Mouse (Mus musculus) liver, embryonic 13.5 days (tissue): ENCODE data around the gene Pagr1b. TPM values are rescaled to one million over a fixed set of nuclear protein-coding genes. Genes with fewer than 3 reads are reported as not detected.

Experiments
- ATAC-seq: fragments of 200-750 bp; cut with Nextera tagmentation; 2 replicates; pipeline ENCODE4 v1.8.0; 2017; ENCODE audit warnings: low read depth, mild to moderate bottlenecking, moderate number of reproducible peaks, moderate library complexity
- DNase-seq: peaks from one replicate; pipeline ENCODE4 v3.0.0; 2022
- H3K27ac ChIP-seq: fragments of 300-500 bp; sonication (generic); 2 replicates; pipeline ENCODE4 v1.5.1; 2015; ENCODE audit warnings: moderate library complexity, mild to moderate bottlenecking, inconsistent platforms
- H3K27me3 ChIP-seq: fragments of 300-500 bp; sonication (generic); 2 replicates; pipeline ENCODE4 v1.6.1; 2015; ENCODE audit warnings: mild to moderate bottlenecking, inconsistent platforms
- H3K36me3 ChIP-seq: fragments of 300-500 bp; sonication (generic); 2 replicates; pipeline ENCODE4 v1.6.1; 2015; ENCODE audit warnings: mild to moderate bottlenecking, inconsistent platforms
- H3K4me1 ChIP-seq: fragments of 300-500 bp; sonication (generic); replicated peaks from 2 replicates; pipeline ENCODE4 v1.6.1; 2015; ENCODE audit warnings: inconsistent platforms
- H3K4me2 ChIP-seq: fragments of 300-500 bp; sonication (generic); 2 replicates; pipeline ENCODE4 v1.6.1; 2015; ENCODE audit warnings: inconsistent platforms, mild to moderate bottlenecking, moderate library complexity
- H3K4me3 ChIP-seq: fragments of 300-500 bp; sonication (generic); replicated peaks from 2 replicates; pipeline ENCODE4 v1.5.1; 2015; ENCODE audit warnings: mild to moderate bottlenecking, inconsistent platforms
- H3K9ac ChIP-seq: fragments of 300-500 bp; sonication (generic); 2 replicates; pipeline ENCODE4 v1.6.1; 2015; ENCODE audit warnings: mild to moderate bottlenecking, inconsistent platforms
- H3K9me3 ChIP-seq: fragments of 300-500 bp; sonication (generic); replicated peaks from 2 replicates; pipeline ENCODE4 v1.6.1; 2016; ENCODE audit warnings: inconsistent platforms
- WGBS: fragments of 180-500 bp; shearing (Covaris S2); methylation state at CpG from one replicate; pipeline ENCODE4 v1.1.7; 2015; ENCODE audit not compliant: insufficient replicate concordance; 5-methylcytosine and 5-hydroxymethylcytosine counted together
- polyA plus RNA-seq: library from polyadenylated mRNA; unstranded; fragments of >200 nt; fragmentation: Nextera tagmentation; extraction: Ambion mirVana; gene quantifications from 2 replicates; pipeline ENCODE4 v1.2.1, GENCODE M21; 2015

The Pagr1b gene
- polyA plus RNA-seq, 1 experiment from 2014 or later, result 0.27 TPM

DNA sequence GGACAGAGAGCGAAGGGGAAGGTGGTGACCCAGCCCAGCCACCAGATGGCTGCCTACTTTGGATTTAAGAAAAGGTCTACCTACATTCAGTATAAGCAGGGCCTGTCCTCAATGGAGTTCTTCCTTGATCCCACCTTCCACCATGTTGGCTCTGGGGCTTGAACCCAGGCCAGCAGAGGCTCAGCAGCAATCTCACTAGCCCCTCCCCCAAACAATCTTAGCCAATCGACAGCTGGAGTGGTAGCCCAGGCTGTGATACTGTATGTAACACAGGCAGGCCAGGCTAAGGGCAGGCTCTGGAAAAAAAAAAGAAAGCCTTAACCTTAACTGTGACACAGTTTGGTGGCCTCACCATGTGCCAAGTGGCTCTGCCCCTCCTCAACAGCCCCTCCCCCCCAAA lies 4.6 kb downstream of the Pagr1b start:
- H3K36me3 ChIP-seq, result peaks cover 24% of the 10 kb centered on the region
- H3K27me3 ChIP-seq, result no peaks in the 10 kb centered on the region
- no peak overlapping the region for H3K4me2 ChIP-seq
- no peaks in the 10 kb centered on the region for H3K9me3 ChIP-seq
- DNase-seq, result no peak
- no peak for ATAC-seq
- H3K4me3 ChIP-seq, result no peak overlapping the region
- H3K27ac ChIP-seq, result peak overlapping the region; percentile 38
- WGBS, result 72% methylated on average over 2 of the region's 2 CpGs
- H3K4me1 ChIP-seq, result peaks cover 88% of the 10 kb centered on the region
- 0 out of 2 replicates have a peak overlapping the region, but pooled peaks have one; percentile 5 for H3K9ac ChIP-seq

DNA sequence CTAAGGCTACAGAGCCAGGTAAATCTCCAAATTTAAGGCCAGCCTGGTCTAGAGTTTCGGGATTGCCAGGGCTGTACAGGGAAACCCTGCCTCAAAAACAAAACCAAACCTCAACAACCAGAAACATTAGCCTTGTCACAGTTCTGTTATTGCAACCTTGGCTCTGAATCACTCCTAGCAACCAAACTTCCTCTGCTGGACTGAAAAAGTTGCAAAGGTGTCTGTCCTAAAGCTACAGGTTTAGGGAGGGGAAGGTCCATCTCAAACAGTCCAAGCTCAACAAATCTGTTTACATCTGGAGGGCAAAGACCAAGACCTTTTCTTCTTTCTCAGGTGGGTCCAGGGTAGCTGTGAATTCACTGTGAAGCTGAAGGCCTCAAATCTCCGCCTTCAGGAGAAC lies 5.2 kb downstream of the Pagr1b start:
- Histone ChIP-seq H3K36me3 (peaks cover 24% of the 10 kb centered on the region), H3K27me3 (no peaks in the 10 kb centered on the region), H3K9ac (no peak overlapping the region), H3K9me3 (no peaks in the 10 kb centered on the region), H3K4me1 (peaks cover 86% of the 10 kb centered on the region), H3K4me2 (no peak overlapping the region), H3K4me3 (no peak overlapping the region), H3K27ac (peak overlapping the region; percentile 9; the same call in 1 of the 2 replicates)
- DNase-seq, result no peak
- WGBS, result 88% methylated on average over 2 of the region's 2 CpGs
- no peak for ATAC-seq

DNA sequence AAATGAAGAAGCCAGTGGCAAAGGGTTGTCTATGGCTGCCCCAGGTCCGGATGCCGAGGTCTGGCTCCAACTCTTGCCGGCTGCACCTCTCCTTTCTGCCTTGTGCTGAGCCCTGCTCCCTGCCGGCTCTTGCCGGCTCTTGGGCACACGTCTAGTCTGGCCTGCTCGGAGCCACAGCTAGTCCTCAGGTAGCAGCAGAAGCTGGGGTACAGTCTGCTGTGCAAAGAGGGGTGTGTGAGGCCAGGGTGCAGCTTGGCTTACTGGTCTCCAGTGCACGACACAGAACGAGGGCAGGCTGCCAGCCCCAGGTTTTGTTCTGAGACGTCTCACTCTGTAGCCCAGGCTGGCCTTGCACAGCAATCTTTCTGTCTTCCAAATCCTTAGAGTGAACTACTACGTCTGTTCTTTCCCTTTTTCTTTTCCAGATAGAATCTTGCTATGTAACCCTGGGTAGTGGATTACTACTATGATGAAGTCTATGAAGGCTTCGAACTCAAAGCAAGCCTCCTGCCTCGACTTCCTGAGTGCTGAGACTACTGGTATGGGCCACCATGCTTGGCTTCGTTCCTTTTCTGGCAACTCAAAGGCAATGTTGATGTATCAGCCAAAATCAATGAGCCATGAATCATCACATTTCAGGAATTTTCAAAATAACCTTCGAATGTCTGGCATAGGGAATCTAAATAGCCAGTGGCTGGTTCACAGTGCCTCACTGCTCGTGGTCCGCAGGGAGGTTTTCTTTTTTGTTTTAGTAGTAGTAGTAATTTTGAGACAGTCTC lies 6.8 kb downstream of the Pagr1b start:
- Histone ChIP-seq H3K4me3 (no peak overlapping the region), H3K27me3 (no peaks in the 10 kb centered on the region), H3K27ac (peak overlapping the region; percentile 93), H3K36me3 (peaks cover 12% of the 10 kb centered on the region), H3K9ac (peak overlapping the region; percentile 64), H3K9me3 (no peaks in the 10 kb centered on the region), H3K4me1 (peaks cover 75% of the 10 kb centered on the region), H3K4me2 (peak overlapping the region; percentile 56; the same call in 1 of the 2 replicates)
- DNase-seq (no peak), ATAC-seq (no peak)
- 79% methylated on average over 17 of the region's 17 CpGs for WGBS

DNA sequence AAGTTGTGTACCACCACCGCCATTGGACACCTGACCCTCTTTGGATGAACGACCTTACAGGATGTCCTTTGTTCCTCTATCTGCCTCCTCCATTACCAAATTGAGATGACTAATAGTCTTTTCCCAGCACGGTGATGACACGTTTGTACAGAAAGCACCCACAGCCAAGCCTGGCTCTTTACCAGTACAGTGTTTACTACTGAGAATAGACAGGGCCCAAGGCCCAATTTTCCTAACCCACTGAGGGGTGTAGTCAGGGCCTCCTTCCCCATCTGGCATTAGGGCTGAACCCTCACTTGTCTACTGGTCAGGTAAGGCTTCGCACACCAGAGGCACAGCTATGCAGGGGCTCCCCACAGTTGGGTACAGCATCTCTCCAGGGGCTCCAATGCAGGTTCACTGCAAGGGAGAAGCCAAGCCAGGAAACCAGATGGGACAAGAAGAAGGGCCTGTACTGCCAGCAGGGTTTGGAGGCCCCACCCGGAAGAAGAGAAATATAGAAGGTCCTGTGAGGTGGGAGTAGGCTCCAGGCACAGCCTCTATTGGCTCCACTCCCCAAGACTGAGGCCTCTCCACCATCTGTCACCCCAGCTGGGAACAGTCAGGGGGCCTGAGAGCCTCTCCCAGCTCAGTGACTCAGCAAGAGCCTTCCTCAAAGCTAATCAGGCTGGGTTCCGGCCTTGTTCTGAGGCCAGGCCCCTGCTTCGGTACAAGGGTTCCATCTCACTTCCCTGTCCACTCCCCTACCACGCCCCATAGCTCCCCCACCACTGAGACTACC lies 7.9 kb downstream of the Pagr1b start:
- Histone ChIP-seq H3K36me3 (peaks cover 10% of the 10 kb centered on the region), H3K4me3 (peak overlapping the region; percentile 12; the same call in 1 of the 2 replicates), H3K9ac (peak overlapping the region; percentile 64), H3K9me3 (no peaks in the 10 kb centered on the region), H3K4me2 (peak overlapping the region; percentile 56), H3K27ac (peak overlapping the region; percentile 93), H3K4me1 (peaks cover 65% of the 10 kb centered on the region), H3K27me3 (no peaks in the 10 kb centered on the region)
- WGBS, result 32% methylated on average over 9 of the region's 9 CpGs
- DNase-seq (peak; percentile 79), ATAC-seq (peak; percentile 96)

DNA sequence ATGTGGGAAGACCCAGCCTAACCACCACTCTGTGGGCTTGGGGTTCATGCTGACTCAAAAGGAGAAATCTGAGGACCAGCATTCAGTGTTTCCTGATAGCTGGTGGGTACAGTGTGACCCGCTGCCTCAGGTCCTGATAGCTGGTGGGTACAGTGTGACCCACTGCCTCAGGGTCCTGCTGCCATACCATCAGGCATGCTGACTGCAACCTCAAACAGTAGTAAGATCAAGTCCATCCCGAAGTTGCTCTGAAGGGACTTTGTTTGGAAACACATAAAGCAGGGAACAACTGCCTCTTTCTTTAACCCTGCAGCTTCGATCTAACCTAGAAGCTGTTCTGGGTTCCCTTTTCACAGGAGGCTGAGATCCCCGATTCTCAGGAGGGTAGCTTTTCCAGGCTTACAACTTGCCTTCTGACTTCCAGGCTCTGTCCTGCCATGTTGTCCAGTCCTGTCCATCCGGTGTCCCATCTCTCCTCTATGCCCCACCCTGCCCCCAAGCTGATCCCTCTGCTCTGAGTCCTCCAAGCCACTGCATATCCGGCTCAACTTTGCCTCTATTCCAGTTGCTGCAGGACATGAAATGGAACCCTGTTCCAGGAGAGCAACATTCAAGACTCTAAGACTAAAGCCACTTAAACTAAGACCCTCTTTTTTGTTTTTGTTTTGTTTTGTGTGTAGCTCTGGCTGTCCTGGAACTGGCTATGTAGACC lies 8.8 kb downstream of the Pagr1b start:
- 79% methylated on average over 6 of the region's 6 CpGs for WGBS
- DNase-seq (no peak), ATAC-seq (no peak)
- Histone ChIP-seq H3K36me3 (0 out of 2 replicates have a peak, but pooled peaks cover under 1% of the 10 kb centered on the region), H3K4me2 (no peak overlapping the region), H3K9me3 (no peaks in the 10 kb centered on the region), H3K4me1 (peaks cover 56% of the 10 kb centered on the region), H3K9ac (no peak overlapping the region), H3K27me3 (no peaks in the 10 kb centered on the region), H3K27ac (peak overlapping the region; percentile 93), H3K4me3 (no peak overlapping the region)

DNA sequence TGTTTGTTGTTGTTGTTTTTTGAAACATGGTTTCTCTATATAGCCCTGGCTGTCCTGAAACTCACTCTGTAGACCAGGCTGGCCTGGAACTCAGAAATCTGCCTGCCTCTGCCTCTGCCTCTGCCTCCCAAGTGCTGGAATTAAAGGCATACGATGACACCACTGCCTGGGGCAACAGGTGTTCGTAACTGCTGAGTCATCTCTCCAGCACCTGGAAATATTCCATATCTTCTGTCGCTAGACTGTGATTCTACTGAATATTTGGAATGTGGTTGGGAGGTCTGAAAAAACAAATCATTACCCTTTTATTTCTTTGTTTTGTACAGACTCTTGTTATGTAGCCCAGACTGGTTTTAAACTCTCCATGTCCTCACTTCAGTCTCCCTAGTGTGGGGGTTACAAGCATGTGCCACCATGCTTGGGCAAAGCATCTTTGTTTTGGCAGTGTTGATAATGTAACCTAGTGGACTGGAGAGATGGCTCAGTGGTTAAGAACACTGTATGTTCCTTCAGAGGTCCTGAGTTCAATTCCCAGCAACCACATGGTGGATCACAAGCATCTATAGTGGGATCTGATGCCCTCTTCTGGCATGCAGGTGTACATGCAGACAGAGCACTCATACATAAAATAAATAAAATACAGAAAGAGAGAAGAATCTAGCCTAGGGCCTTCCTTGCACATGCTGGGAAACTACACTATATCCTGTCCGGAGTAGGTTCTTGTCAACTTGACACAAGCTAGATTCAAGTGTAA lies 12.0 kb downstream of the Pagr1b start:
- H3K4me2 ChIP-seq, result no peak overlapping the region
- 72% methylated on average over 4 of the region's 4 CpGs for WGBS
- no peaks in the 10 kb centered on the region for H3K9me3 ChIP-seq
- H3K36me3 ChIP-seq, result no peaks in the 10 kb centered on the region
- H3K27me3 ChIP-seq, result no peaks in the 10 kb centered on the region
- H3K27ac ChIP-seq, result no peak overlapping the region
- H3K4me1 ChIP-seq, result peaks cover 28% of the 10 kb centered on the region
- no peak for DNase-seq
- H3K4me3 ChIP-seq, result no peak overlapping the region
- H3K9ac ChIP-seq, result no peak overlapping the region
- ATAC-seq, result no peak

DNA sequence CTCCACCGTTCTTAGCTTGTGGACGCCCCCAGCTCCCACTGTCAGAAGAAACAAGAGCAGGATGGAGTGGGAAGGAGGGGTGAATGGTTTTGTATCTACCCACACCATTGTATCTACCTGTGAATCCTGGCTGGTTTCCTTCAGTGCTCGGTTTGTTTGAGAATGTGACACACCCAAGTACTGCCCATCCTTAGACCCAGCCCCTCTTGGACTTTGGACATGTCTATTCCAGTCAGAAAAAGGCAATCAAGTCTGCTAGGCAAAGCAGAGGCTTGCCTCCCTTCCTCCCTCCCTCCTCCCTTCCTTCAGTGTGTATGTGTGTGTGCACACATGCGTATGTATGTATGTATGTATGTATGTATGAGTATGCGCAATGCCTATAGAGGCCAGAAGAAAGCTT lies 12.7 kb downstream of the Pagr1b start:
- no peak for ATAC-seq
- Histone ChIP-seq H3K27ac (no peak overlapping the region), H3K9ac (no peak overlapping the region), H3K4me2 (no peak overlapping the region), H3K4me1 (peaks cover 21% of the 10 kb centered on the region), H3K4me3 (no peak overlapping the region), H3K36me3 (no peaks in the 10 kb centered on the region), H3K27me3 (no peaks in the 10 kb centered on the region), H3K9me3 (no peaks in the 10 kb centered on the region)
- DNase-seq, result no peak
- 80% methylated on average over 5 of the region's 5 CpGs for WGBS

DNA sequence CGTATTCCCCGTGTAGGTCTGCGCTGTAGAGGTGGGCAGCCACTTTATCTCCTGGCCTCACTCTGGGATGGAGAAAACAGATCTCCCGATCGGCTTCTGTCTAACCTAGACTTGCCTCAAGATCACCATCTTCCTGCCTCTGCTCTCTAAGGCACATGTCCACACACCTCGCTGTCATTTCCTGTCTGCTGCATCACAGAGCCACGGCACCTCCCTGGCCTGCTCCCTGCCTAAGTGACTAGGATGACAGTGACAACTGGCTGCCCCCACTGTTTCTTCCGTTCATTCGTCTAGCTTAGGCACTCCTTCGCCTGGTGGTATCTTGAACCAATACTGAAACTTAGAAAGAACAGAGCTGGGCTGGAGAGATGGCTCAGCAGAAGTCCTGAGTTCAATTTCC lies 16.7 kb downstream of the Pagr1b start:
- WGBS, result 46% methylated on average over 10 of the region's 10 CpGs
- DNase-seq, result no peak

DNA sequence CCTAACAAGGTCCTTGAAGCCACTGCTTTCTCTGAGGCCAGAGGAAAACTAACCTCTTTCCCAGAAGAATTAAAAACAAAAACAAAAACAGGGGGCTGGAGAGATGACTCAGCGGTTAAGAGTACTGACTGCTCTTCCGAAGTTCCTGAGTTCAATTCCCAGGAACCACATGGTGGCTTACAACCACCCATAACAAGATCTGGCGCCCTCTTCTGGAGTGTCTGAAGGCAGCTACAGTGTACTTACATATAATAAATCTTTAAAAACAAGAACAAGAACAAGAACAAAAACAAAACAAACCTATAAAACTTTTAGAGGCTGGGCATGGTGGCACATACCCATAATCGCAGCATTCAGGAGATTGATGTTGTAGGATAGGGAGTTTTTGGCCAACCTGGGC lies 19.8 kb downstream of the Pagr1b start:
- no peak overlapping the region for H3K4me3 ChIP-seq

More for the DNA sequence above, 16.7 kb downstream of the Pagr1b start:
- no peak for ATAC-seq
- Histone ChIP-seq H3K9ac (no peak overlapping the region), H3K27ac (no peak overlapping the region), H3K4me1 (no peaks in the 10 kb centered on the region), H3K4me2 (no peak overlapping the region), H3K36me3 (peaks cover 9% of the 10 kb centered on the region; the same call in 1 of the 2 replicates), H3K27me3 (no peaks in the 10 kb centered on the region), H3K4me3 (no peak overlapping the region), H3K9me3 (no peaks in the 10 kb centered on the region)

DNA sequence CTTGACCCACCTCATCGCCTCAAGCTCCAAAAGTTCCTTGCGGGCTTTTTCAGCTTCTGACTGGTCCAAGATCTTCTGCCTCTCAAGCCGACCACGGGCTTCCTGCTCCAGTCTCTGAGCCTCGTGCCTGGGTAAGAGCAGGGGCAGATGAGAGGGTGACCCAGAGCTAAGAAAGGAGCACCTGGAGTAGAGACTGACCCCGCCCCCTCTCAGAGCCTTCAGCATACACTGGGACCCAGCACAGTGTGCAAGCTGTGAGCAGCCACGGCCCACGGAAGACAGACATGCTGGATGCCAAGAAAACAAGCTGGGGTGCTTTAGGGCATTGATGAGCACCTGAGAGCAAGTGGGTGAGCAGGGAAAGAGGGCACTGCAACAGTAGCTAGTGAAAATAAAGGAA lies 27.5 kb downstream of the Pagr1b start:
- WGBS, result 57% methylated on average over 8 of the region's 8 CpGs
- no peaks in the 10 kb centered on the region for H3K4me1 ChIP-seq
- DNase-seq (no peak), ATAC-seq (no peak)
- no peak overlapping the region for H3K27ac ChIP-seq
- no peak overlapping the region for H3K9ac ChIP-seq
- H3K4me3 ChIP-seq, result no peak overlapping the region
- no peak overlapping the region for H3K4me2 ChIP-seq
- H3K27me3 ChIP-seq, result no peaks in the 10 kb centered on the region
- no peaks in the 10 kb centered on the region for H3K36me3 ChIP-seq
- no peaks in the 10 kb centered on the region for H3K9me3 ChIP-seq

More for the DNA sequence above, 19.8 kb downstream of the Pagr1b start:
- ATAC-seq (no peak), DNase-seq (no peak)
- no peak overlapping the region for H3K4me2 ChIP-seq
- H3K9me3 ChIP-seq, result no peaks in the 10 kb centered on the region
- 64% methylated on average over 4 of the region's 4 CpGs for WGBS
- no peak overlapping the region for H3K9ac ChIP-seq
- H3K4me1 ChIP-seq, result no peaks in the 10 kb centered on the region
- H3K27me3 ChIP-seq, result no peaks in the 10 kb centered on the region
- peaks cover 9% of the 10 kb centered on the region; the same call in 1 of the 2 replicates for H3K36me3 ChIP-seq
- no peak overlapping the region for H3K27ac ChIP-seq
